Mouse (Mus musculus): ENCODE measurements at regions not wholly inside any gene's neighbourhood (a gene's known extent, or its start where the extent isn't known, plus 50 kb on each side); places are given as distances from the start of the nearest gene placed in this dataset.
"Not testable (repeated sequence)": the region's sequence is repeated elsewhere in the genome, so short reads cannot be mapped to it uniquely, and the experiment has no call there.

DNA sequence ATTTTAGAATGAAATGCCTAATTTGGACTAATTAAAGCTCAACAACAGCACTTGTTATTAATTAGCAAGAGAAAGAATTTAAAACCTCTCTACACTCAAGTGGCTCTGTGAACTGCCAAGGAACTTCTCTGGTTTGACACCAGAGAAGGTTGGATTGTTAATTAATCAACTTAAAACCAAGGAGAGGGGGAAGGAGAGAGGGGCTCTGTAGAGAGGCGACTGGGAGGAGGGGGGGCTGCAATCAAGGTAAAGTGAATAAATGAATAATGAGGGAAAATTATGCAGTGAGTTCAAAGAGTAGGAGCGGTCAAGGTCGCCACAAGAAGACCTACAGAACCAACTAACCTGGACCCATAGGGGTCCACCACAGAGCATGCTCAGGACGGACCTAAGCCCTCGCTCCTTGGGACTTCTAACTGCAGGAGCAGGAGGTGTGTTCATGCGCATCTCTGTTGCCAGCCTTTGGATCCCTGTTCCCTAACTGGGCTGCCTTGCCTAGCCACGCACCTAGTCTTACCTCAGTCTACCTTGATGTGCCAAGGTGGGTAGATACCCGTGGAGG lies 189.0 kb upstream of the Ghr start:
- H3K9me3 ChIP-seq (ENCODE audit: control insufficient read depth, low read depth, low read length): no peaks in the 10 kb centered on the region
- H3K27me3 ChIP-seq (ENCODE audit: control insufficient read depth, insufficient read depth, low read length): no peaks in the 10 kb centered on the region
- WGBS: 75% methylated on average over 8 of the region's 8 CpGs
- H3K4me2 ChIP-seq (replicated peaks; ENCODE audit: low read depth, low read length): no peak overlapping the region
- ATAC-seq (ENCODE audit: insufficient number of reproducible peaks, insufficient read depth, low FRiP score, low read depth): no peak
- no peak overlapping the region for H3K4me3 ChIP-seq (ENCODE audit: low read depth, low read length)
- H3K4me1 ChIP-seq (ENCODE audit: control insufficient read depth, insufficient read depth, low read length): no peaks in the 10 kb centered on the region
- H3K27ac ChIP-seq (ENCODE audit: low read length): no peak overlapping the region
- no peaks in the 10 kb centered on the region for H3K36me3 ChIP-seq (ENCODE audit: control insufficient read depth, insufficient read depth, low read length)
- no peak overlapping the region for H3K9ac ChIP-seq (replicated peaks; ENCODE audit: low read depth, low read length)

DNA sequence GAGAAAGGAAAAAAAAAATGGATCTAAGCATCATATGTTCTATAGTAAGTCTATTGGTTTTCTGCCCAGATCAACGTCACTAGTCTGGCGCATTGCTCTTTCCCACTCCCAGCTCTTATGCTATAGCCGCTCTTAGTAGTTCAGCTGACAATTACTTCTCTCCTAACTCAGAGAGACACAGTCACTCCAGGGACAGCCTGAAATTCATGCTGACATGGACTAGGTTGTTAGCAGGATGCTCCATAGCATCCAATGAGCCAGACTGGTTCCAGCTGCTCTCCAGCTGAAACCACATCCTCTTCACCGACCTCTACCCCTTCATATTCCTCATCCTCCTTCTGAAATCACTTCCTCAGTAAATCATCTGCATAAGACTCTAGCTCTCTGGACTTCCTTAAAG lies 187.0 kb upstream of the Ghr start:
- Histone ChIP-seq H3K4me2 (replicated peaks; ENCODE audit: low read depth, low read length) (no peak overlapping the region), H3K4me1 (ENCODE audit: control insufficient read depth, insufficient read depth, low read length) (no peaks in the 10 kb centered on the region), H3K9me3 (ENCODE audit: control insufficient read depth, low read depth, low read length) (no peaks in the 10 kb centered on the region), H3K36me3 (ENCODE audit: control insufficient read depth, insufficient read depth, low read length) (no peaks in the 10 kb centered on the region), H3K9ac (replicated peaks; ENCODE audit: low read depth, low read length) (no peak overlapping the region), H3K27ac (ENCODE audit: low read length) (no peak overlapping the region), H3K27me3 (ENCODE audit: control insufficient read depth, insufficient read depth, low read length) (no peaks in the 10 kb centered on the region), H3K4me3 (ENCODE audit: low read depth, low read length) (no peak overlapping the region)
- no peak for ATAC-seq (ENCODE audit: insufficient number of reproducible peaks, insufficient read depth, low FRiP score, low read depth)
- 80% methylated on average over 4 of the region's 4 CpGs for WGBS

DNA sequence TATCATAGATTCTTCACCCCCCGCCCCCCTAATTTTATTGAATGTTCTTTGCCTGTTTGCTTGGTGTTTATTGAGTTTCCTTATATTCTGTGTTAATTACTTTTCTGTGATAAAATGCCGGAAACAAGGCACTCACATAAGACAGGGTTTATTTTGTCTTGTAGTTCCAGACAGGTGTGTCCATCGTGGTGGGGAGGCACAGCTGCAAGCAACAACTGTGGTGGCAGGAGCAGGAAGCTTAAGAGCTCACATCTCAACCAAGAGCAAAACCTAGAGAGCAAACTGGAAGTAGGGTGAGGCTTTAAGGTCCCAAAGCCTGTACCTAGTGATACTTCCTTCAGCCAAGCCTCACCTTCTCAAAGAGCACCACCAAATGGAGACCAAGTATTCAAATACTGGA lies 181.4 kb upstream of the Ghr start:
- WGBS: 94% methylated on average over 3 of the region's 3 CpGs
- ATAC-seq (ENCODE audit: insufficient number of reproducible peaks, insufficient read depth, low FRiP score, low read depth): no peak
- Histone ChIP-seq H3K27me3 (ENCODE audit: control insufficient read depth, insufficient read depth, low read length) (no peaks in the 10 kb centered on the region), H3K36me3 (ENCODE audit: control insufficient read depth, insufficient read depth, low read length) (no peaks in the 10 kb centered on the region), H3K27ac (ENCODE audit: low read length) (no peak overlapping the region), H3K9ac (replicated peaks; ENCODE audit: low read depth, low read length) (no peak overlapping the region), H3K4me1 (ENCODE audit: control insufficient read depth, insufficient read depth, low read length) (no peaks in the 10 kb centered on the region), H3K4me3 (ENCODE audit: low read depth, low read length) (no peak overlapping the region), H3K4me2 (replicated peaks; ENCODE audit: low read depth, low read length) (no peak overlapping the region), H3K9me3 (ENCODE audit: control insufficient read depth, low read depth, low read length) (no peaks in the 10 kb centered on the region)

DNA sequence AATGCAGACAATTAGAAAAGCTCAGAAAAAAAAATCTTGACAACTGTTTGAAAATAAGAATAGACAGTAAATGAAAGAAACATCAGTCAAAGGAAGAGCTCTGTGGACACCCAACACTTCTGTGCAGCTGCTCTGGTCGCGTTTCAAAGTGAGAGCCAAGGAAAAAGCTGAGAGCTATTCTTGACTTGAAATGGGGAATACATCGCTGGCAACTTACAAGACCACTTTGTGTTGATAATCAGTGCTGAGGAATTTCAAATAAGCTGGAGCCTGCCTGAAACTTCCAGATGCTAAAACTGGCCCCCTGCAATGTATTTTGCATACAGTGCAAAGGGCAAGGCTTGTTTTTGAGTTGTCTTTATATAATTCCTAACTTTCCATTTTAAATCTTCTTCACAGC lies 177.1 kb upstream of the Ghr start:
- H3K9ac ChIP-seq (replicated peaks; ENCODE audit: low read depth, low read length): no peak overlapping the region
- H3K27me3 ChIP-seq (ENCODE audit: control insufficient read depth, insufficient read depth, low read length): no peaks in the 10 kb centered on the region
- H3K4me3 ChIP-seq (ENCODE audit: low read depth, low read length): no peak overlapping the region
- WGBS: 36% methylated on average over 3 of the region's 3 CpGs
- H3K27ac ChIP-seq (ENCODE audit: low read length): no peak overlapping the region
- no peaks in the 10 kb centered on the region for H3K36me3 ChIP-seq (ENCODE audit: control insufficient read depth, insufficient read depth, low read length)
- no peaks in the 10 kb centered on the region for H3K9me3 ChIP-seq (ENCODE audit: control insufficient read depth, low read depth, low read length)
- no peak for ATAC-seq (ENCODE audit: insufficient number of reproducible peaks, insufficient read depth, low FRiP score, low read depth)
- no peaks in the 10 kb centered on the region for H3K4me1 ChIP-seq (ENCODE audit: control insufficient read depth, insufficient read depth, low read length)
- H3K4me2 ChIP-seq (replicated peaks; ENCODE audit: low read depth, low read length): no peak overlapping the region

DNA sequence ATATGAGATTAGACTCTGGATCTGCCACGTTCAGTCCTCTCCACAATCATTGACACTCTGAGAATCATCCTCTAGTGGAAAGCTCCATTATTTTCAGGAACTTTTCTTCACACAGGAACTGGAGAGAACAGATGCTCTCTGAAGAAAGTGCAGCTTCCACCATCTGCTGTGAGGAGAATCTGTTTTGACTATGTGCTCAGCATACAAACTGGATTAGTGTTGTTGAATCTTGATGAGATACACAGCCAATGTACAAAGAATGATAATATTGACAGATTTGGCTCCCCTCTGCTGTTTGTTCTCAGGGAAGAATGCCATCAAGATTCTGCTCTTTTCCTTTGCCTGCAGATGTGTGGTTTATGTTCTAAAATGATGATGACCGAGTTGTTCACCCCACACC lies 172.3 kb upstream of the Ghr start:
- Histone ChIP-seq H3K9ac (replicated peaks; ENCODE audit: low read depth, low read length) (no peak overlapping the region), H3K27ac (ENCODE audit: low read length) (no peak overlapping the region; the same call in 1 of the 2 replicates), H3K27me3 (ENCODE audit: control insufficient read depth, insufficient read depth, low read length) (no peaks in the 10 kb centered on the region), H3K4me3 (ENCODE audit: low read depth, low read length) (no peak overlapping the region), H3K4me1 (ENCODE audit: control insufficient read depth, insufficient read depth, low read length) (no peaks in the 10 kb centered on the region), H3K9me3 (ENCODE audit: control insufficient read depth, low read depth, low read length) (no peaks in the 10 kb centered on the region), H3K36me3 (ENCODE audit: control insufficient read depth, insufficient read depth, low read length) (no peaks in the 10 kb centered on the region), H3K4me2 (replicated peaks; ENCODE audit: low read depth, low read length) (no peak overlapping the region)
- 80% methylated on average over 2 of the region's 2 CpGs for WGBS
- ATAC-seq (ENCODE audit: insufficient number of reproducible peaks, insufficient read depth, low FRiP score, low read depth): no peak

DNA sequence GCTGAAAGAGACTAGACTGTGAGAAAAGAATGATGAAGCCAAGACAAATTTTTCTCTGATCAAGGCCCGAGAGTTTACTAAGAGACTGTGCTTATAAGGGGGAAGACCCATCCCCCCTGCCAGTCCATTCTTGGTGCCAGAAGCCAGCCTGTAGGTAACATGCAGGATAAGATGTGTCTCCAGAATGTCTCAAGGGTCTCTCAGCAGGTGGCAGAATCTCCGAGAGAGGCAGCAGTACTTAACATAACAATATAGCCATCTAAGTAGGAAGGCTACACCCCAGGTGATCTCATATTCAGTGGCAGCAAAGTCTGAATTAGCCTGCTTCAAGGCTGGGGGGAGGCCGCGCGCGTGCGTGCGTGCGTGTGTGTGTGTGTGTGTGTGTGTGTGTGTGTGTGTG lies 164.8 kb upstream of the Ghr start:
- ATAC-seq (ENCODE audit: insufficient number of reproducible peaks, insufficient read depth, low FRiP score, low read depth): not testable (repeated sequence)

DNA sequence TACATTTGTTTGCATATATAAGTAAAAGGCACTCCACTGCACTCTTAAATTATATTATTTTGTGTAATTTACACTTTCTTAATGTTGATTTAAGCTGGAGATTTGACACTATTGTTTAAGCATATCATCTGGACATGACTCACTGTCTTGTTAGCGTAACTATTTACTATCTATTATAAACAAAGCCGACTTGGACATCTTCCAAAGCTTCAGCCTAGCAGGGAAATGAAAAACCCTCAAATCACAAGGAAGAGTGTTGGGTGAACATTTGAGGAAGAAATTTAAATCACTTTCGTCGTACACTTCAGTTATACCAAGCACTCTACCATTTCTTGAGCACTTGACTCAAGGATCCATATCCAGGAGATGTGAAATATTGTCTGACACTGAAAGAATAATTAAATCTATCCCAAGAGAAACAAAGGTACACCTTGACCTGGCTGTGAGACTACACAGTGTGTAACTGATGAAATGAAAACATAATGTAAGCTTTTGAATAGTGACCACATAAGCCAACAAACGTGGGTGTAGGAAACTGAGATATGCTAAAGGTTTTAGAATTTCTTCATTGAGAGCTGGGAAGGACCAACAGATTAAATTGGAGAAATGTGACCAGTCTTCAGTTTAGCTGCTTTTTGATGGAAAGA lies 160.0 kb upstream of the Ghr start:
- no peak overlapping the region for H3K9ac ChIP-seq (replicated peaks; ENCODE audit: low read depth, low read length)
- H3K4me3 ChIP-seq (ENCODE audit: low read depth, low read length): no peak overlapping the region
- no peak overlapping the region for H3K27ac ChIP-seq (ENCODE audit: low read length)
- no peaks in the 10 kb centered on the region for H3K27me3 ChIP-seq (ENCODE audit: control insufficient read depth, insufficient read depth, low read length)
- H3K36me3 ChIP-seq (ENCODE audit: control insufficient read depth, insufficient read depth, low read length): no peaks in the 10 kb centered on the region
- no peak overlapping the region for H3K4me2 ChIP-seq (replicated peaks; ENCODE audit: low read depth, low read length)
- WGBS: 42% methylated on average over 5 of the region's 5 CpGs
- H3K9me3 ChIP-seq (ENCODE audit: control insufficient read depth, low read depth, low read length): no peaks in the 10 kb centered on the region
- ATAC-seq (ENCODE audit: insufficient number of reproducible peaks, insufficient read depth, low FRiP score, low read depth): no peak
- peaks cover 4% of the 10 kb centered on the region; the same call in 1 of the 2 replicates for H3K4me1 ChIP-seq (ENCODE audit: control insufficient read depth, insufficient read depth, low read length)

More for the DNA sequence above, 164.8 kb upstream of the Ghr start:
- not testable (repeated sequence) for H3K4me1 ChIP-seq (ENCODE audit: control insufficient read depth, insufficient read depth, low read length); H3K36me3 ChIP-seq (ENCODE audit: control insufficient read depth, insufficient read depth, low read length); H3K27ac ChIP-seq (ENCODE audit: low read length); H3K27me3 ChIP-seq (ENCODE audit: control insufficient read depth, insufficient read depth, low read length); H3K9ac ChIP-seq (replicated peaks; ENCODE audit: low read depth, low read length); H3K4me3 ChIP-seq (ENCODE audit: low read depth, low read length); H3K4me2 ChIP-seq (replicated peaks; ENCODE audit: low read depth, low read length); H3K9me3 ChIP-seq (ENCODE audit: control insufficient read depth, low read depth, low read length)
- 88% methylated on average over 9 of the region's 9 CpGs for WGBS

DNA sequence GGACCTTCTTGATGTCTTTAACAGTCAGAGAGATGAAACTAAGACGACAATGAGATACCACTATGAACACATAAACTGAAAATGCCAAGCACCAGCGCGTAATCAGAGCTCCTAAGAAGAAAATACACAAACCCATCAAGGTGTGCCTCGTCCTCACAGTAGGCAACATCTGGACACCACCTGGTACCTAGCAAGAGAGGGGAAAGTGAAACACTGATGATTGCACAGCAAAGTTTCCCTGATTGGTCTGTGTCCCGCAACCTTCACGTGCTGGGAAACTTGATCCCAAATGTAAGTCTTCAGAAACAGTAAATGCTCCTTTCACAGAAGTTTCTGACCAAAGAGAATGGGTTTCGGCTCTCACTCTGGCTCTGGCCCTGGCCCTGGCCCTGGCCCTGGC lies 158.9 kb upstream of the Ghr start:
- 65% methylated on average over 7 of the region's 7 CpGs for WGBS

DNA sequence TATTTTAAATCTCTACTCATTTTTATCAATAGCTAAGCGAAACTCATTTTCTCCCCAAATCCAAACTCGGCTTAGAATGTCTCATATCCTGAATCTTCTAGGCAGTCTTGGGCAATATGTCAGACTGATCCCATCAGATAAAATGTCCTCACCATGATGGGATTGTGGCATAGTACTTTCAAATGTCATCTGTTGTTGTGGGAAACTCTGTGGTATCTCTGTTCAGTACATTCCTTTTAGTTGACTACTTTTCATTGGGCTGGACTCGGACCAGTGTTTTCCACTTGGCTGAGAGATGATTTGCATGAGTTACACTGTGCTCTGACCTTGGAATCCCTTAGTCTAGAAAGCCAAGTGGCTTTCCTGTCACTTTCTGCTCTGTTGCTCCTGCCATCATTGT lies 141.9 kb upstream of the Ghr start:
- H3K4me1 ChIP-seq (ENCODE audit: control insufficient read depth, insufficient read depth, low read length): no peaks in the 10 kb centered on the region
- H3K4me2 ChIP-seq (replicated peaks; ENCODE audit: low read depth, low read length): no peak overlapping the region
- ATAC-seq (ENCODE audit: insufficient number of reproducible peaks, insufficient read depth, low FRiP score, low read depth): no peak
- no peak overlapping the region for H3K9ac ChIP-seq (replicated peaks; ENCODE audit: low read depth, low read length)
- 85% methylated on average over 3 of the region's 3 CpGs for WGBS
- no peaks in the 10 kb centered on the region for H3K9me3 ChIP-seq (ENCODE audit: control insufficient read depth, low read depth, low read length)
- no peak overlapping the region for H3K27ac ChIP-seq (ENCODE audit: low read length)
- no peaks in the 10 kb centered on the region for H3K27me3 ChIP-seq (ENCODE audit: control insufficient read depth, insufficient read depth, low read length)
- no peaks in the 10 kb centered on the region for H3K36me3 ChIP-seq (ENCODE audit: control insufficient read depth, insufficient read depth, low read length)
- H3K4me3 ChIP-seq (ENCODE audit: low read depth, low read length): no peak overlapping the region

More for the DNA sequence above, 158.9 kb upstream of the Ghr start:
- H3K4me2 ChIP-seq (replicated peaks; ENCODE audit: low read depth, low read length): no peak overlapping the region
- no peaks in the 10 kb centered on the region for H3K27me3 ChIP-seq (ENCODE audit: control insufficient read depth, insufficient read depth, low read length)
- no peak for ATAC-seq (ENCODE audit: insufficient number of reproducible peaks, insufficient read depth, low FRiP score, low read depth)
- H3K27ac ChIP-seq (ENCODE audit: low read length): peak overlapping the region; percentile 44; the same call in 1 of the 2 replicates
- H3K4me1 ChIP-seq (ENCODE audit: control insufficient read depth, insufficient read depth, low read length): peaks cover 4% of the 10 kb centered on the region; the same call in 1 of the 2 replicates
- H3K4me3 ChIP-seq (ENCODE audit: low read depth, low read length): no peak overlapping the region
- no peak overlapping the region for H3K9ac ChIP-seq (replicated peaks; ENCODE audit: low read depth, low read length)
- H3K9me3 ChIP-seq (ENCODE audit: control insufficient read depth, low read depth, low read length): no peaks in the 10 kb centered on the region
- no peaks in the 10 kb centered on the region for H3K36me3 ChIP-seq (ENCODE audit: control insufficient read depth, insufficient read depth, low read length)
